Mouse (Mus musculus) testis, adult 2 months (tissue): ENCODE results near the gene Haus8. TPM values are rescaled to one million over a fixed set of nuclear protein-coding genes. Genes with fewer than 3 reads are reported as not detected.
"Not testable (repeated sequence)": the region's sequence is repeated elsewhere in the genome, so short reads cannot be mapped to it uniquely, and the experiment has no call there.

Experiments used
- H3K27ac ChIP-seq: fragments of 200-500 bp; 2 replicates; pipeline ENCODE4 v1.5.1; 2012; ENCODE audit warnings: low read depth, low read length; ENCODE audit not compliant: control insufficient read depth, insufficient read depth
- H3K27me3 ChIP-seq: fragments of 200-500 bp; 2 replicates; pipeline ENCODE4 v1.6.1; 2012; ENCODE audit warnings: mild to moderate bottlenecking, low read length, moderate library complexity; ENCODE audit not compliant: control insufficient read depth, insufficient read depth
- H3K36me3 ChIP-seq: fragments of 200-500 bp; 2 replicates; pipeline ENCODE4 v1.6.1; 2012; ENCODE audit warnings: mild to moderate bottlenecking, low read length; ENCODE audit not compliant: control insufficient read depth, insufficient read depth
- H3K4me1 ChIP-seq: fragments of 200-500 bp; 2 replicates; pipeline ENCODE4 v1.6.1; 2012; ENCODE audit warnings: low read length; ENCODE audit not compliant: control insufficient read depth, insufficient read depth
- H3K4me3 ChIP-seq: fragments of 200-500 bp; 2 replicates; pipeline ENCODE4 v1.5.1; 2012; ENCODE audit warnings: low read depth, mild to moderate bottlenecking, low read length, moderate library complexity, mixed read lengths; ENCODE audit not compliant: control insufficient read depth
- CTCF ChIP-seq: fragments of 200-500 bp; IDR thresholded peaks from 2 replicates; pipeline ENCODE4 v1.5.1; 2012; ENCODE audit warnings: low read depth, mild to moderate bottlenecking, inconsistent platforms, low read length, moderate library complexity; ENCODE audit not compliant: control insufficient read depth, insufficient read depth, insufficient replicate concordance
- POLR2A ChIP-seq: fragments of 200-500 bp; IDR thresholded peaks from 2 replicates; pipeline ENCODE4 v1.6.1; 2012; ENCODE audit warnings: low read depth, mild to moderate bottlenecking, inconsistent platforms, low read length, moderate library complexity; ENCODE audit not compliant: control insufficient read depth
- polyA plus RNA-seq: library from polyadenylated mRNA; depleted of rRNA; stranded (reverse); fragments of >200 nt; gene quantifications from 2 replicates; pipeline ENCODE4 v1.2.3, GENCODE M21; 2012

Haus8 gene
- polyA plus RNA-seq, 1 experiment, result 4.1 TPM

- TF ChIP-seq CTCF (no peak), POLR2A (no peak)
- Histone ChIP-seq H3K36me3 (no peaks in the 10 kb centered on the region), H3K4me3 (no peak overlapping the region)
Measured at GRCm38 (mm10) chr8:71296188-71296621, 23.5 kb upstream of the Haus8 start.

DNA sequence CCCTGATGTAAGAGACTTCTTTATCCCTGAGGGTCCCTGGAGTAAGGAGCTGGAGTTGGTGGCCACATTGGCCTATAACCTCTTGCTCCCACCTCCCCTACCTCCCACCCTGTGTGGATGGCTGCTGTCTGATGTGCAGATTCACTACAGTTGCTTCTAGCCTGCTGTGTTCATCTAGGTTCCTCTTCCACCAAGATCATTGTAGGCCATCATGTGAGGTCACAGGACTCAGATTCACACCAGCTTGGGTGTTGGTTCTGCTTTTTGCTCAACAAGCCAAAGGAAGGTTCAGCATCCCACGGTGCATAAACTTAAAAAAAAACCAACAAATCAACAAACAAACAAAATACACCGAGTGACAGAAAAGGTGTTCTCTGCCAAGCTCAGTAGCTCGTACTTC lies 21.2 kb upstream of the Haus8 start:
- not testable (repeated sequence) for H3K27me3 ChIP-seq, H3K4me1 ChIP-seq, H3K27ac ChIP-seq, H3K4me3 ChIP-seq, H3K36me3 ChIP-seq

More at GRCm38 (mm10) chr8:71296188-71296621, 23.5 kb upstream of the Haus8 start:
- Histone ChIP-seq H3K27ac (no peak overlapping the region; the same call in 1 of the 2 replicates), H3K27me3 (no peaks in the 10 kb centered on the region), H3K4me1 (no peaks in the 10 kb centered on the region)

GRCm38 (mm10) chr8:71291351-71291750 lies 18.6 kb upstream of the Haus8 start:
- no peak overlapping the region for H3K27ac ChIP-seq
- H3K4me3 ChIP-seq, result no peak overlapping the region
- H3K4me1 ChIP-seq, result no peaks in the 10 kb centered on the region
- no peaks in the 10 kb centered on the region for H3K27me3 ChIP-seq
- no peak for TF ChIP-seq POLR2A
- no peak for TF ChIP-seq CTCF
- no peaks in the 10 kb centered on the region; the same call in 1 of the 2 replicates for H3K36me3 ChIP-seq

- no peak for TF ChIP-seq CTCF
- TF ChIP-seq POLR2A, result no peak
- Histone ChIP-seq H3K4me1 (no peaks in the 10 kb centered on the region), H3K4me3 (no peak overlapping the region), H3K27me3 (no peaks in the 10 kb centered on the region), H3K27ac (no peak overlapping the region), H3K36me3 (no peaks in the 10 kb centered on the region; the same call in 1 of the 2 replicates)
Measured at GRCm38 (mm10) chr8:71290911-71291310, 18.2 kb upstream of the Haus8 start.

DNA sequence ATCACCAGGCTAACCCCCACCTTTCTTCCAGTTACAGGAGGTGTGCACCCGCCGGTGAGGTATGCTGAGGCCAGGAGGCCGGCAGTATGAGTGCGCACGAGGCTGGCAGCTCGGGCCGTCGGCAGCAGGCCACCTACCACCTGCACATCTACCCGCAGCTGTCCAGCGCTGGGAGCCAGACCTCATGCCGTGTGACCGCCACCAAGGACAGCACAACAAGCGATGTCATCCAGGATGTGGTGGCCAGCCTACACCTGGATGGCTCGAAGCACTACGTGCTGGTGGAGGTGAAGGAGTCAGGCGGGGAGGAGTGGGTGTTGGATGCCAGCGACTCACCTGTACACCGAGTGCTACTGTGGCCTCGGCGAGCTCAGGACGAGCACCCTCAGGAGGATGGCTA lies 17.5 kb upstream of the Haus8 start:
- H3K36me3 ChIP-seq, result no peaks in the 10 kb centered on the region; the same call in 1 of the 2 replicates
- no peak overlapping the region for H3K4me3 ChIP-seq
- TF ChIP-seq POLR2A (no peak), CTCF (no peak)
- no peaks in the 10 kb centered on the region for H3K4me1 ChIP-seq
- no peaks in the 10 kb centered on the region for H3K27me3 ChIP-seq
- no peak overlapping the region for H3K27ac ChIP-seq

GRCm38 (mm10) chr8:71289098-71289497 lies 16.4 kb upstream of the Haus8 start:
- H3K27me3 ChIP-seq, result no peaks in the 10 kb centered on the region
- no peak overlapping the region for H3K27ac ChIP-seq
- no peak overlapping the region for H3K4me3 ChIP-seq
- H3K4me1 ChIP-seq, result no peaks in the 10 kb centered on the region
- H3K36me3 ChIP-seq, result no peaks in the 10 kb centered on the region; the same call in 1 of the 2 replicates
- no peak for TF ChIP-seq POLR2A
- no peak for TF ChIP-seq CTCF

GRCm38 (mm10) chr8:71288441-71288949 lies 15.8 kb upstream of the Haus8 start:
- Histone ChIP-seq H3K27me3 (no peaks in the 10 kb centered on the region), H3K4me3 (no peak overlapping the region), H3K27ac (no peak overlapping the region), H3K4me1 (no peaks in the 10 kb centered on the region), H3K36me3 (no peaks in the 10 kb centered on the region; the same call in 1 of the 2 replicates)
- no peak for TF ChIP-seq POLR2A
- peak; percentile 20; the same call in 1 of the 2 replicates for TF ChIP-seq CTCF

DNA sequence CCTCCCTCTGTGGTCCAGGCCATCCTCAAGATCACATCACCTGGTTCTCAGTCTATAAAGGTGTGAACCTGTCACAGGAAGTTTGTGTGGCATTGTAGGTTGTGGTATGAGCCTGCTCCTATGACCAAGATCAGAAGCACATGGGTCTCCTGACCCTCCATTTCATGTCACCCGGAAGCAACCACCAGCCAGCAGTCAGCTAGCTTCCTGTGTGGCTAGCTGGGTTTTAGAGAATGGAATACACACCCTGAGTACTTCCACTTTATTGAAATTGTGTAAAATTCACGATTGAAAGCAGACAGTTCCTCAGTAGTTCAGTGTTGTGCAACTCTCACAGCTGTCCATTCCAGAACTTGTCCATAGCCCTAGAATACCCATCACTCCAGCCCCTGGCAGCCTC lies 13.5 kb upstream of the Haus8 start:
- H3K4me1 ChIP-seq, H3K36me3 ChIP-seq, H3K27ac ChIP-seq, H3K4me3 ChIP-seq, H3K27me3 ChIP-seq: not testable (repeated sequence)
